Mouse (Mus musculus) gastrocnemius, adult 2 months (tissue): ENCODE data around the gene Hoxd10. TPM values are rescaled to one million over a fixed set of nuclear protein-coding genes. Genes with fewer than 3 reads are reported as not detected.

Experiments
- DNase-seq: peaks from one replicate; pipeline ENCODE4 v3.0.0; 2022
- H3K27ac ChIP-seq: fragments of 200-600 bp; 2 replicates; pipeline ENCODE4 v1.8.1; 2022; ENCODE audit warnings: mild to moderate bottlenecking
- H3K4me3 ChIP-seq: fragments of 200-600 bp; 2 replicates; pipeline ENCODE4 v1.8.1; 2022; ENCODE audit warnings: mild to moderate bottlenecking, moderate library complexity
- CTCF ChIP-seq: fragments of 200-600 bp; IDR thresholded peaks from 2 replicates; pipeline ENCODE4 v1.8.1; 2022; ENCODE audit warnings: antibody characterized with exemption, mild to moderate bottlenecking, moderate library complexity
- intact Hi-C: fragments of 180-260 bp; cut with DNase I; formaldehyde crosslinking; loops from one replicate; pipeline ENCODE4 v1.15.1; 2025
- long read RNA-seq, 2 experiments: library from polyadenylated mRNA; stranded (forward); transcript quantifications; one replicate each; pipeline ENCODE4 v2.0.0; 2021
- total RNA-seq, 2 experiments: library from RNA; stranded (reverse); gene quantifications; 2 replicates each; pipeline ENCODE4 v1.2.3; 2021

The Hoxd10 gene
- total RNA-seq, result 1 to 10 TPM; 4.0 to 4.8 TPM
- long read RNA-seq, experiment 1, transcript Hoxd10-201 (2 exons, 1,816 nt), result major isoform, 8 of 9 reads
- long read RNA-seq, experiment 1, partial matches to known transcripts, result 0 of 9 reads
- long read RNA-seq, experiment 1, other reads (novel, unspliced or antisense), result 1 of 9 reads
- long read RNA-seq, experiment 2, transcript Hoxd10-201 (2 exons, 1,816 nt), result major isoform, 8 of 9 reads
- long read RNA-seq, experiment 2, partial matches to known transcripts, result 0 of 9 reads
- long read RNA-seq, experiment 2, other reads (novel, unspliced or antisense), result 1 of 9 reads

GRCm38 (mm10) chr2:74691022-74691951 lies at the start of gene Hoxd10:
TSS of gene Hoxd10 (plus strand) at chr2:74691924.
- Histone ChIP-seq H3K4me3 (peak within 1 kb of the TSS; percentile 79), H3K27ac (peak within 1 kb of the TSS; percentile 86)
- intact Hi-C loops, result no loop called here
- peak; percentile 88 for DNase-seq
- peak; percentile 73 for TF ChIP-seq CTCF

GRCm38 (mm10) chr2:74642431-74642830 lies 49.3 kb upstream of the Hoxd10 start:
- no peak for TF ChIP-seq CTCF
- intact Hi-C loops, result no loop called here
- no peak for DNase-seq
- Histone ChIP-seq H3K27ac (no peak overlapping the region), H3K4me3 (no peak overlapping the region)

- Histone ChIP-seq H3K4me3 (no peak overlapping the region), H3K27ac (no peak overlapping the region)
- TF ChIP-seq CTCF, result no peak
- intact Hi-C loops, result no loop called here
- no peak for DNase-seq
Measured at GRCm38 (mm10) chr2:74645631-74646030, 46.1 kb upstream of the Hoxd10 start.

DNA sequence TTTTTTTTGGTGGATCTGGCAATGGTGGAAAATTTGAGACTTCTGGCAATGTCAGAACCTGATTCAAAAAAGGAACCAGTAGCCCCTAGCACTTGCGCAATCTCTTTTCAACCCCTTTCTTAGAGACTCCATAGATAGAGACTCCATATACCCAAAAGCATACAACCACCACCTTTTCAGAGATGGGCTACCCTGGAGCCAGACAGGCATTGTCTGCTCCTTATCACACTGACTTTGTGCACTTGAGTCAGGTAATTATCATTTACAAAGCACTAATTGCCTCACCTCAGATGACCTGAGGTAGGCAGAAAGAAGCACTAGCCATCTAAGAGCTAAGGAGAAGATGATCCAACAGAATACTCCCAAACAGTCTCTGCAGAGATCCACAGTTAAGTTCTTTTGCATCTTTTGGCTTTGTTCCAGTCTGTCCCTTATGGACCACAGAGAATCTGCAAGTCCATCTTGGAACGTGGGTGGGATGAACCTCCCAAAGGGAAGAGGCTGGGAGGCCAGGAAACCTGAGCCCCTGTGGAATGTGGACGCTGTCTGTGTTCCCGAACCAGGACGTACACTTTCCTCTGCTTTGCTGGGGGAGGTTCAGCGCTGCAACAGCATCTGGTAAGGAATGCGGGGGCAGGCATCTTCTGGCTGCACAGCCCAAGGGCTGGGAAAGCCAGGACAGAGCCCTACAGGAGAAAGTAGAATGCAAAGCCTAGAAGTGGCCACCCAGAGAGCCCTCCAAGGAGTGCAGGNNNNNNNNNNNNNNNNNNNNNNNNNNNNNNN lies 44.5 kb upstream of the Hoxd10 start:
- no peak for TF ChIP-seq CTCF
- Histone ChIP-seq H3K27ac (no peak overlapping the region), H3K4me3 (no peak overlapping the region)
- DNase-seq, result no peak
- intact Hi-C loops, result no loop called here

GRCm38 (mm10) chr2:74652996-74653340 lies 38.8 kb upstream of the Hoxd10 start:
- TF ChIP-seq CTCF, result no peak
- no peak for DNase-seq
- H3K4me3 ChIP-seq, result no peak overlapping the region
- intact Hi-C loops, result no loop called here
- H3K27ac ChIP-seq, result no peak overlapping the region

GRCm38 (mm10) chr2:74653781-74654535 lies 37.8 kb upstream of the Hoxd10 start:
- H3K27ac ChIP-seq, result no peak overlapping the region
- no peak for TF ChIP-seq CTCF
- DNase-seq, result no peak
- H3K4me3 ChIP-seq, result no peak overlapping the region
- intact Hi-C loops, result no loop called here

- Histone ChIP-seq H3K4me3 (no peak overlapping the region; the same call in 1 of the 2 replicates), H3K27ac (no peak overlapping the region)
- no peak for DNase-seq
- intact Hi-C loops, result no loop called here
- TF ChIP-seq CTCF, result no peak
Measured at GRCm38 (mm10) chr2:74654743-74655419, 36.8 kb upstream of the Hoxd10 start.

- Histone ChIP-seq H3K27ac (no peak overlapping the region), H3K4me3 (peak overlapping the region; percentile 64)
- TF ChIP-seq CTCF, result peak; percentile 65
- intact Hi-C loops, result no loop called here
- DNase-seq, result peak; percentile 77
Measured at GRCm38 (mm10) chr2:74655420-74655781, 36.3 kb upstream of the Hoxd10 start.

DNA sequence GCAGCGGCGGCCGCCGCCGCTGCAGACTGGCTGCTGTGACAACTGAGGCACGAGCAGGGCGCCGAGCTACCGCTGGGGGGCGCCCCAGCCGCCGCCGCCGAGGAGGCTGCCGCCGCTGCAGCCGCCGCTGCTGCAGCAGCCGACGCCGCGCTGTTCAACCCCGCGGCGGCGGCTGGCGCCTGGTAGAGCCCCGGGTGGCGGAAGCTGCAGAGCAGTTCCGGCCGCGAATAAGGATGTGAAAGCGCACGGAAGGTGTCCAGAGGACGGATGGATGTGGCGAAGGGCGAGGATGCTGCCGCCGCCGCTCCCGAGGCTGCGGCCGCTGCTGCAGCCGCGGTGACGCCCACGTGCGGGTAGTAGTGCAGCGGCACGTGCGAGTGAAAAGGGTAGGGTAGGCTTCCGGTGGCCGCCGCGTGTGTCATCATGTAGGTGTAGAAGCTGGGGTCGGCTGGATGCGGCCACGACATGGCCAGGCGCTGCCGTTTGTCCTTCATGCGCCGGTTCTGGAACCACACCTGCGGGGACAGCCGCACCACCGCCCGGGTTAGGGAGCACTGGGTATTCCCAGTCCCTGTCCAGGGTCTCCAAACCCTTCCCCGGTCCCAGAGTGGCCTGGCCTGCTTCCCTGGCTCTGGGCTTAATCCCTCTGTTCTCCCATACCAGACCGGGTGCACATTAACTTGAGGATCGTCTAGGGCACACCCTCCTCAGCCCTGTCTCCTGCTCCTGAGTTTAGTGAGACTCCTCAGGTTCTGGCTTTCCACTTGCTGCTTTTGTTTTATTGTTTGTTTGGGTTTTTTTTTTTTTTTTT lies 35.7 kb upstream of the Hoxd10 start:
- no peak for TF ChIP-seq CTCF
- H3K4me3 ChIP-seq, result peak overlapping the region; percentile 64
- intact Hi-C loops, result no loop called here
- no peak overlapping the region for H3K27ac ChIP-seq
- peak; percentile 19 for DNase-seq

DNA sequence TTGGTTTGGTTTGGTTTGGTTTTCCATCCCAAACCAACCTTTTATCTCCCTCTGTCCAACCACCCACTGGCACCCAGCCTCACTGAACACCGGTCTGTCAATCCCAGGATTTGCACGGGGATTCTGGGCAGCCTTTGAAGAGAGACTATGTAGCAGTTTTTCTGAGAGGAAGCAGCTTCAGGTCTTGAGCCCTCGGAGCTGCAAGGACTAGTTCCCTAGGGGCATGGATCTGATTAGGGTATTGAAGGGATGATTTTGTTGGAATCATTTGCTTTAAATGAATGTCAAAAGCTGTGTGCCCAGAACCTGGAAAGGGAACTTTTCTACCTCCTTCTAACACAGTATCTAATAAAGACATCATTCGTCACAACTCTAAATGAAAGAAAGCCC lies 35.1 kb upstream of the Hoxd10 start:
- Histone ChIP-seq H3K4me3 (no peak overlapping the region), H3K27ac (no peak overlapping the region)
- intact Hi-C loops, result no loop called here
- TF ChIP-seq CTCF, result no peak
- no peak for DNase-seq
